Mouse (Mus musculus): ENCODE data around the gene S1pr3. TPM values are rescaled to one million over a fixed set of nuclear protein-coding genes. Genes with fewer than 3 reads are reported as not detected.

The S1pr3 gene
- total RNA-seq, 1 experiment, result 1.2 TPM

GRCm38 (mm10) chr13:51417796-51418195 lies 9.4 kb downstream of the S1pr3 start:
- Histone ChIP-seq H3K27ac (ENCODE audit: insufficient read depth, low read depth, low read length, poor library complexity, severe bottlenecking) (no peak overlapping the region), H3K9me3 (ENCODE audit: control insufficient read depth, insufficient read depth, low read depth, low read length) (no peaks in the 10 kb centered on the region), H3K9ac (ENCODE audit: insufficient read depth, low read depth, low read length, poor library complexity, severe bottlenecking) (no peak overlapping the region), H3K36me3 (ENCODE audit: control insufficient read depth, insufficient read depth, low read length, poor library complexity, severe bottlenecking) (no peaks in the 10 kb centered on the region), H3K4me1 (ENCODE audit: control insufficient read depth in 2 of 2, insufficient read depth in 2 of 2, low read length in 2 of 2, poor library complexity in 1 of 2) (peaks cover 0 to 2% of the 10 kb centered on the region in 2 experiments; a peak in 1 of 4 replicates), H3K4me3 (ENCODE audit: insufficient read depth in 1 of 2, low read depth in 1 of 2, low read length in 2 of 2, poor library complexity in 1 of 2, severe bottlenecking in 1 of 2) (no peak overlapping the region)
- no peak for DNase-seq (ENCODE audit: low read depth, low spot score)
- in situ Hi-C loops (cut with MboI; ENCODE audit: low sequenced_read_pairs in 2 of 2, unreplicated experiment in 2 of 2), result loop anchor here in 1 of 2 experiments (25.0 kb wide), 1 partner anchor 230 kb away; no protein-coding TSS in a partner anchor
- no peak for TF ChIP-seq ZC3H11A (IDR thresholded peaks at IDR 0.05; ENCODE audit: borderline replicate concordance, low read depth, low read length)
- no peak for TF ChIP-seq MAFK (IDR thresholded peaks at IDR 0.05; ENCODE audit: insufficient read depth, low read depth, low read length)
- no peak for TF ChIP-seq CHD2 (IDR thresholded peaks at IDR 0.05; ENCODE audit: low read depth, low read length)
- TF ChIP-seq HCFC1 (IDR thresholded peaks at IDR 0.05; ENCODE audit: borderline replicate concordance, insufficient read depth, low read length), result no peak
- no peak for TF ChIP-seq ZNF384 (IDR thresholded peaks at IDR 0.05; ENCODE audit: low read depth, low read length)

- Histone ChIP-seq H3K9ac (ENCODE audit: insufficient read depth, low read depth, low read length, poor library complexity, severe bottlenecking) (peak overlapping the region; percentile 41; the same call in 1 of the 2 replicates), H3K4me3 (ENCODE audit: insufficient read depth in 1 of 2, low read depth in 1 of 2, low read length in 2 of 2, poor library complexity in 1 of 2, severe bottlenecking in 1 of 2) (no peak overlapping the region), H3K27ac (ENCODE audit: insufficient read depth, low read depth, low read length, poor library complexity, severe bottlenecking) (no peak overlapping the region), H3K36me3 (ENCODE audit: control insufficient read depth, insufficient read depth, low read length, poor library complexity, severe bottlenecking) (no peaks in the 10 kb centered on the region), H3K4me1 (ENCODE audit: control insufficient read depth in 2 of 2, insufficient read depth in 2 of 2, low read length in 2 of 2, poor library complexity in 1 of 2) (peaks cover 0 to 2% of the 10 kb centered on the region in 2 experiments; a peak in 1 of 4 replicates), H3K9me3 (ENCODE audit: control insufficient read depth, insufficient read depth, low read depth, low read length) (no peaks in the 10 kb centered on the region)
- in situ Hi-C loops (cut with MboI; ENCODE audit: low sequenced_read_pairs in 2 of 2, unreplicated experiment in 2 of 2), result loop anchor here in 1 of 2 experiments (25.0 kb wide), 1 partner anchor 231 kb away; no protein-coding TSS in a partner anchor
- peak; percentile 96 for DNase-seq (ENCODE audit: low read depth, low spot score)
- TF ChIP-seq ZC3H11A (IDR thresholded peaks at IDR 0.05; ENCODE audit: borderline replicate concordance, low read depth, low read length) (peak; percentile 78; the same call in 1 of the 2 replicates), ZNF384 (IDR thresholded peaks at IDR 0.05; ENCODE audit: low read depth, low read length) (no peak)
These were observed 10.0 kb downstream of the S1pr3 start for GRCm38 (mm10) chr13:51418268-51418941.

GRCm38 (mm10) chr13:51418942-51419451 lies 10.6 kb downstream of the S1pr3 start:
- Histone ChIP-seq H3K4me3 (ENCODE audit: insufficient read depth in 1 of 2, low read depth in 1 of 2, low read length in 2 of 2, poor library complexity in 1 of 2, severe bottlenecking in 1 of 2) (no peak overlapping the region), H3K9ac (ENCODE audit: insufficient read depth, low read depth, low read length, poor library complexity, severe bottlenecking) (peak overlapping the region; percentile 41; the same call in 1 of the 2 replicates), H3K4me1 (ENCODE audit: control insufficient read depth in 2 of 2, insufficient read depth in 2 of 2, low read length in 2 of 2, poor library complexity in 1 of 2) (no peaks in the 10 kb centered on the region; a peak in 1 of 4 replicates), H3K36me3 (ENCODE audit: control insufficient read depth, insufficient read depth, low read length, poor library complexity, severe bottlenecking) (no peaks in the 10 kb centered on the region), H3K9me3 (ENCODE audit: control insufficient read depth, insufficient read depth, low read depth, low read length) (no peaks in the 10 kb centered on the region), H3K27ac (ENCODE audit: insufficient read depth, low read depth, low read length, poor library complexity, severe bottlenecking) (no peak overlapping the region)
- in situ Hi-C loops (cut with MboI; ENCODE audit: low sequenced_read_pairs in 2 of 2, unreplicated experiment in 2 of 2), result loop anchor here in 1 of 2 experiments (25.0 kb wide), 1 partner anchor 232 kb away; no protein-coding TSS in a partner anchor
- no peak for TF ChIP-seq ZNF384 (IDR thresholded peaks at IDR 0.05; ENCODE audit: low read depth, low read length)
- TF ChIP-seq HCFC1 (IDR thresholded peaks at IDR 0.05; ENCODE audit: borderline replicate concordance, insufficient read depth, low read length), result no peak
- DNase-seq (ENCODE audit: low read depth, low spot score), result no peak

- Histone ChIP-seq H3K9ac (ENCODE audit: insufficient read depth, low read depth, low read length, poor library complexity, severe bottlenecking) (no peak overlapping the region), H3K4me1 (ENCODE audit: control insufficient read depth in 2 of 2, insufficient read depth in 2 of 2, low read length in 2 of 2, poor library complexity in 1 of 2) (no peaks in the 10 kb centered on the region; a peak in 1 of 4 replicates), H3K4me3 (ENCODE audit: insufficient read depth in 1 of 2, low read depth in 1 of 2, low read length in 2 of 2, poor library complexity in 1 of 2, severe bottlenecking in 1 of 2) (no peak overlapping the region), H3K9me3 (ENCODE audit: control insufficient read depth, insufficient read depth, low read depth, low read length) (no peaks in the 10 kb centered on the region), H3K27ac (ENCODE audit: insufficient read depth, low read depth, low read length, poor library complexity, severe bottlenecking) (no peak overlapping the region), H3K36me3 (ENCODE audit: control insufficient read depth, insufficient read depth, low read length, poor library complexity, severe bottlenecking) (no peaks in the 10 kb centered on the region)
- in situ Hi-C loops (cut with MboI; ENCODE audit: low sequenced_read_pairs in 2 of 2, unreplicated experiment in 2 of 2), result loop anchor here in 1 of 2 experiments (25.0 kb wide), 1 partner anchor 232 kb away; no protein-coding TSS in a partner anchor
- TF ChIP-seq HCFC1 (IDR thresholded peaks at IDR 0.05; ENCODE audit: borderline replicate concordance, insufficient read depth, low read length) (no peak), ZNF384 (IDR thresholded peaks at IDR 0.05; ENCODE audit: low read depth, low read length) (no peak), ZC3H11A (IDR thresholded peaks at IDR 0.05; ENCODE audit: borderline replicate concordance, low read depth, low read length) (no peak), MAFK (IDR thresholded peaks at IDR 0.05; ENCODE audit: insufficient read depth, low read depth, low read length) (no peak), CHD2 (IDR thresholded peaks at IDR 0.05; ENCODE audit: low read depth, low read length) (no peak)
- no peak for DNase-seq (ENCODE audit: low read depth, low spot score)
These were observed 11.1 kb downstream of the S1pr3 start for GRCm38 (mm10) chr13:51419501-51419900.

All from ES-E14 (cell line).